Mouse (Mus musculus): ENCODE measurements around the gene Gm21800. TPM values are rescaled to one million over a fixed set of nuclear protein-coding genes. Genes with fewer than 3 reads are reported as not detected.

Gene Gm21800
- polyA plus RNA-seq (2014; fragmentation: Illumina TruSeq; extraction: RNeasy Lipid Tissue Mini Kit (QIAGEN cat#74804); ENCODE audit: low read depth, low replicate concordance) = not detected

DNA sequence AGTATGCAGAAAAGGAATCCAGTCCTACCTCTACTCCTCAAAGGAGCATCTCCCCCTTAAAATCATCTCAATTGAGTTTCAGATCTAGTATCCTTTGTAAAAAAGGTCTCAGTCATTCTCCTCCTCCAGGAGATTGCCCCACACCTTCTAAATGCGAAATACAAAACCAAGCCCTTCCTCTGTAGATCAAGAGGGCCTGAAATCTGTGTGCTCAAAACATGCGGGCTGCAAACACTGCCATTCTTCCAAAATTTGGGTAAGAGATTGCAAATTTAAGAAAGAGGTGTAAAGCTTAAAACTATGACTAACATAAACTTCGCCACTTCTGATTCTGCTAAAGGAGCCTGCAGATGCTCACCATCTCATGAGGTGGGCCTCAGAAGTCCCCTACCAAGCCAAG, at the start of gene Gm21800:
Gene Gm21800 (plus strand): TSS at position 301 of the 400 bp plus-strand sequence.

